Mouse (Mus musculus) neutrophil, adult 5-6 weeks (primary cell): ENCODE measurements around the gene Gpc5. TPM values are rescaled to one million over a fixed set of nuclear protein-coding genes. Genes with fewer than 3 reads are reported as not detected.

Source experiments
- ATAC-seq: fragments of 151-379, 151-347 bp; 2 replicates; pipeline ENCODE4 v1.8.0; 2017; ENCODE audit warnings: mild to moderate bottlenecking, moderate TSS enrichment; ENCODE audit not compliant: insufficient number of reproducible peaks, poor library complexity, low FRiP score, severe bottlenecking; ENCODE audit errors: extremely low read depth
- total RNA-seq: library from RNA; stranded (forward); fragments of 200-1000 nt; gene quantifications from 2 replicates; pipeline ENCODE4 v1.2.3, GENCODE M21; 2017

Gene Gpc5
- total RNA-seq, 1 experiment from 2014 or later = not detected

- ATAC-seq = no peak
Observed at GRCm38 (mm10) chr14:115679875-115680274, 587.9 kb downstream of the Gpc5 start.

- no peak for ATAC-seq
Observed at GRCm38 (mm10) chr14:115746013-115746412, 654.0 kb downstream of the Gpc5 start.

GRCm38 (mm10) chr14:115760241-115760640, 668.2 kb downstream of the Gpc5 start:
- ATAC-seq = no peak

- no peak for ATAC-seq
Observed at GRCm38 (mm10) chr14:115779382-115780177, 687.6 kb downstream of the Gpc5 start.

DNA sequence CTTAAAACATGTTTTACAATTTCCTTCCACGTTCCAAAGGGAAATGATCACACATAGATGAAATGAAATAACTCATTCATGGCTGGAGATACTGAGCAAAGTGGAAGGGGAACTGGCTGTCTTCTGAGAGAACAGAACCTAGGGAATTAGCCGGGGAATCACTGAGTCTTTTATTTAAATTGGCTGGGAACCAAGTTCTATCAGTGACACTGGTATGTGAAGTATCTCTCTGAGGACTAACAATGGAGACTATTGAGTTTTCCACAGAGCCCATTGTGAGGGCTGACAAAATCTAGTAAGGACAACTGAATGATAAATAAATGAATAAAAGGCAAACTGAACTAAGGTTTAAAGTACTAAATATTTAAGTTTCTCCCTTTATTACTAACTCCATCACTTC, 712.7 kb downstream of the Gpc5 start:
- ATAC-seq = no peak

DNA sequence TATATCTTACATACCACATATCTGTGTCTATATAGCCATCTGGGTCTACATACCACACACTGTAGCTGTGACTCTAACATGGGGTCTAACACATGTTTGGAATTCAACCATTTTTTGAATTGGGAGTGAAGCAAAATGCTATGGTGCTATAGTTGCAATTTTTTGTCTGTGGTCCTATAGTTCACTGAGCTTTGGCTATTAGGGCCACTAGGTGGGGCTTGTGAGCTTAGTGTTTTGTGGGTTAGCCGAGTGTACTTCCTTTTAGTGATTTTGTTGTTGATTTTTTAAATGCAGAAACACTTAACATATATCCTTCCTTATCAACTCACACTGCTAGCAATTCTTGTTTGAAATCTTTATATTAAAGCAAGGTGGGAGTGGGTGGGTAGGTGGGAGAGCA, 727.0 kb downstream of the Gpc5 start:
- no peak for ATAC-seq

DNA sequence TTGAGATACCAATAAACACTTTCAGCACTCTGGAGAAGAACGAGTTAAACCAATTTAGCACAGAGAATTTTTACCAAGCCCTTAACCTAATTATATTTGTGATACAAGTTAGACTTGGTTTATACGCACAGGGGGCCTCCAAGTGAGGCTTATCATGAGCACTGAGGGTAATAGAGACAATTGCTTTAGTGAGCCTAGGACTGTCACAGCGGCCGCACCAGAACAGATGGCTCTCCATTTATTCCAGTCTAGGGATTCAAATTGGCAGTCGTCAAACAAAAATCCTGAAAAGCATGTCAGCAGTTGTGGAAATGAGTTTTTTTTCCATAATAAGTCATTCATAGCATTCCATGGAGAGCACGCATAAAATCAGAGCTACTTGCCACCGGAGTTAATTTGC, 729.6 kb downstream of the Gpc5 start:
- ATAC-seq = no peak

- ATAC-seq = no peak
Observed at GRCm38 (mm10) chr14:115830485-115830884, 738.5 kb downstream of the Gpc5 start.

DNA sequence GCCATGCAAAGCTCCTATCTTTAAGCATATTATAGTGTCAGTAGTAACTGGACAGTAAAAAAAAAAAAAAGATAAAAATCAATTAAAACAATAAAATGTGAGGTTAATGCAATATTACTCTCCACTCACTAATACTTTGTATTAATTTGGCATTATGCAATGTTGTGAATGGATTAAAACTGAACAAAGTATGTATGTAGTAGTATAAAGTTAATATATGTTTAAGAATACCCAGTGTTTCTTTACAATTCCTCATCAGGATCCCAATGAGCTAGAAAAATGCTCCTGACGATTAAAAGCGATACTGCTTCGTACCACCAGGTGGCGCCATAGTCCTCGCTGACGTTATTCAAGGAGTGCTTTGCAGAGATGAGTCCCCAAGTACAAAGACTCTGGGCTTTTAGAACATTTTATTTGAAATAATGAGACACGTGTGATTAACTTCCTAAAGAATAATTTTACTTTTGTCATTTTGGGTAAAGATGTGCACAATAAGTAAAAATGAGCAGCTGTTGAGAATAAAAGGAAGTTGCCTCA, 739.3 kb downstream of the Gpc5 start:
- no peak for ATAC-seq

- ATAC-seq = no peak
Observed at GRCm38 (mm10) chr14:115831854-115832625, 740.0 kb downstream of the Gpc5 start.

DNA sequence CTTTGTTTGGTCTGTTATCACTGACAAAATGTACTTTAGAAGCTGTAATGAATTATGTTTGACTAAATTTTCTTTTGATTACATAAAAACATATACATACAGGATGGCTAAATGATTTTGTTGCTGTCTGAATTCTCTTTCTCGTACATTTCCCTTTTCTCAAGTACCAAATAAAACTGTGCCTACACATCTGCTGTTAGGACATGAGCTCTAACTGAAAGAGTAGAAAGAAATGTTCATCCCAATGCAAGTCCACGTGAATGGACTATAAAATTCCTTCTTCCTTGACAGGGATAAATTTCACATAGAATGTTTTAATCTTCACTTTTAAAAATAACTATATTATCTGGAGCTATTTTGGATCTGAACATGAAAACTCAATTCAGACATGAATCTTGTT, 751.8 kb downstream of the Gpc5 start:
- ATAC-seq = no peak

- no peak for ATAC-seq
Observed at GRCm38 (mm10) chr14:115844773-115845427, 752.9 kb downstream of the Gpc5 start.

- ATAC-seq = no peak
Observed at GRCm38 (mm10) chr14:115869127-115869526, 777.1 kb downstream of the Gpc5 start.

- ATAC-seq = no peak
Observed at GRCm38 (mm10) chr14:115976062-115976461, 884.0 kb downstream of the Gpc5 start.

DNA sequence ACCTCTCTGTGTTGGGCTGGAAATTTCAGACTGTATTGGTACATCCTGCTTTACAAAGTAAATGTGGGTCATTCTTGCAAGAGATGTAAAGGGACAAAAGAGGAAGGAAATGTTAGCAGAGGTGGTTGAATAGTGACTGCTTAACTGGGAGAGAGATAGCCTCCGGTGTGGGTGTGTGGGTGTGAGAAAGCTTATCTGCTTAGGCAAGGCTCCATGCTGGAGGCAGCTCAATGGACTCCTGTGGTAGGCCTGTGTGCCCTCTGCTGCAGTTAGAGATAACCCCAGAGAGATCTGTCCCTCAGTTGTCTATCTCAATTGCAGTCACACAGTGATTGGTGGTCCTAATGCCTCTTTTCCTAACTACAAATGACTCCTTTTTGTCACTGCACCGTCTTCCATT, 887.2 kb downstream of the Gpc5 start:
- ATAC-seq = no peak

GRCm38 (mm10) chr14:115990764-115991163, 898.7 kb downstream of the Gpc5 start:
- no peak for ATAC-seq

- ATAC-seq = no peak
Observed at GRCm38 (mm10) chr14:115993520-115994106, 901.6 kb downstream of the Gpc5 start.

GRCm38 (mm10) chr14:115998931-115999330, 906.9 kb downstream of the Gpc5 start:
- no peak for ATAC-seq

DNA sequence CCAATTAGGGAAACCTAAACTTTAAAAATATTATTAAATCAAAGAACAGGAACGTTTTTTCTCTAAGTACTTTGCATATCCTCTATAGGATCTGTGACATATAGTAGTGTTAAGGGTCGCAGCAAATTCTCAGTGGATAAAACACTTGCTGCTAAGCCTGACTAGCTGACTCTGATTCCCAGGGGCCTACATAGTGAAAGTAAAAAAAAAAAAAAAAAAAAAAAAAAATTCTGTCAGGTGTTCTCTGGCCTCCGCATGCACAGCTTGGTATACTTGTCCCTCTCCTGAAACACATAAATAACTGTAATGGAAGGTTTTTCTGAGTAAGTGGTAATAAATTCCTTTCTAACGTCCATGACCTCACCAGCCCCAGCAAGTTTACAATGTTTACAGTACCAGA, 995.0 kb downstream of the Gpc5 start:
- ATAC-seq = no peak
